Mouse (Mus musculus) layer of hippocampus, postnatal 36 days (tissue): ENCODE results near the gene Ano9. TPM values are rescaled to one million over a fixed set of nuclear protein-coding genes. Genes with fewer than 3 reads are reported as not detected.

Experiments used
- DNase-seq, 2 experiments: peaks; one replicate each; pipeline ENCODE4 v3.0.0; 2022
- total RNA-seq, 2 experiments: library from RNA; stranded (reverse); gene quantifications; 2 replicates each; pipeline ENCODE4 v1.2.3; 2021

Gene Ano9
- total RNA-seq, 2 experiments from 2014 or later: not detected

- DNase-seq: no peak
Measured at GRCm38 (mm10) chr7:141099911-141100691, 17.5 kb downstream of the Ano9 start, which contains the start of gene Sigirr. Gene Sigirr (minus strand): TSS chr7:141100572.

GRCm38 (mm10) chr7:141097177-141097576 lies 20.4 kb downstream of the Ano9 start:
- DNase-seq: no peak

DNA sequence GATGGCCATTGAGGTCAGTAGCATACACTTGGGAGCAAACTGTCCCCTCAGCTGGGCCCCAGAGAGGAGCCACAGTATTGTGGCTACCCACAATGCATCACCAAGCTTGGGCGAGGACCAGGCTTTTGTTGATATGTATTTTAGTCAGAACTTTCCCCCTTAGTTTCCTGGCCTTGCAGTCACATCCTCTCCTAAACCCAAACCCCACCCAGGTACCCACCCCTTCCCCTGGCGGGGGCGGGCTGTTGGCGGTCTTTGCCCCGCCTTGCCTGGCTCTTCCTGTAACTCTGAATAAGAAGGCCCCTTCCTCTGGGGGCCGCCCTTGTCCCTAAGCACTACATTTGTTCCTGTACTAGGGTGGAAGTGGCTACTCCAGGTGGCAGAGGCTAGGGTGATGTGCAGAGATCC lies 21.0 kb downstream of the Ano9 start:
- no peak for DNase-seq

DNA sequence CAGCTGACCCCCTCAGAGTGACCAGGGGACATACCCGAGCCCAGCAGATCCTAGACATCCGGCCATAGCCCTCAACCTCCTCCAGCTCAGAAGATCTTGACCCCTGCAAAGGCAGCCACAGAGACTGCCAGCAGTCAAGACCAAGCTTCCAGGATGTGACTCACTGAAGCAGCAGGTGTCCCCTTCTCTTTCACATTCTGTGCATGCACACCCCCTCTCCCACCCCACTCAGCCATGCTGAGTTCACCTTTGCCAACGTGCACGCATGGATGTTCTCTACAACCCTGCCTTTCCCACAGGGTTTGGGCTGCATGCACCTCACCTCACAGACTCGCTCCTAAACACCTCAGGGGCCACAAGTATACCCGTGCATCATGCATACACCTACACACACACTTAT lies 21.6 kb downstream of the Ano9 start:
- no peak for DNase-seq

DNA sequence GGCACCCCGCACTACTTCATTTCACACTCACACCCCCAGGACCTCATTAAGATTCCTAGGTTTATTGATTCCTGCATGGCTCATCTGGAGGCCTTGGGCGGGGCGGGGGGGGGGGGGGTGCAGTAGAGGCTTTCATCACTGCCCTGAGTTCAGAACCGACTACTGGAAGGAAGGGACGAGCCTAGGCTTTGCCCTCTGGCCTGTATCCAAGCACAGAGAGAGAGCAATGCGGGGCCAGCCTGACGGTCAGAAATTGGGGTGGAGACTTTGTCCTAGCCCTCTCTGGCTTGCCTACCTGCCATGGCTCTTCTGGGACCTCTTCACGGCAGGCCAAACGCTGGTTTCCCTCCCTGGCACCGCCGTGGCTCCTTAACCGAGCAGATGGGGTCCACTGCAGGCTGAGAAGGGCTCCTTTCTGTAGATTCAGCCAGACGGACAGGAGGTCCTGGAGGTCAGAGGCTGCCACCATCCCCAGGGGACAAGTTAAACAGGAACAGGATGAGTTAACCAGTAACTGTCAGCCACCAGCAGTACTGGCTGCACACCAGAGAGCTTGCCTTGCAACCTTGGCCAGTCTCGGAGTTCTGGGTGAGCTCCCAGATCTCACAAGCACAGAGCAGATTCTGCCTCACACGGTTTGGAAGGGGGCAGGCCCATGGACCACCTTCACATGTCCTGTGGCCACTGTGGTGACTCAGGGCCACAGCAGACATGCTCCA lies 23.0 kb downstream of the Ano9 start:
- DNase-seq: no peak

DNA sequence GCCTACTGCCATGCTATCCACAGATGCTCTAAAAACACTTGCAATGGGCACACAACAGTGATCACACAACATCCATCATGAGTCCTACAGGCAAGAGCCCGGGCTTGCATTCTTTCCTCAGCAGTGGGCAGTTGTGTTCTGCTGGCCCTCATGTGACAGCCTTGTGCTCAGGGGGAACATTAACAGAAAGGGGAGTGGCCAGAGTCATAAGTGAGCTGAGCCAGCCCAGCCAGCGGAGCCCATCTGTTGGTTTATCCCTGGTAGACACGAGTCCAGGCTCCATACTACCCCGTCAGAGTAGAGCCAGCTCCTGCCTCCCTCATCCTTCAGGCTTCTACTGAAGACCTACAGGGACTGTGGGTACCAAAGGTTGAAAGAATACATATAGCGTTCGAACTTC lies 23.7 kb downstream of the Ano9 start:
- DNase-seq: no peak

DNA sequence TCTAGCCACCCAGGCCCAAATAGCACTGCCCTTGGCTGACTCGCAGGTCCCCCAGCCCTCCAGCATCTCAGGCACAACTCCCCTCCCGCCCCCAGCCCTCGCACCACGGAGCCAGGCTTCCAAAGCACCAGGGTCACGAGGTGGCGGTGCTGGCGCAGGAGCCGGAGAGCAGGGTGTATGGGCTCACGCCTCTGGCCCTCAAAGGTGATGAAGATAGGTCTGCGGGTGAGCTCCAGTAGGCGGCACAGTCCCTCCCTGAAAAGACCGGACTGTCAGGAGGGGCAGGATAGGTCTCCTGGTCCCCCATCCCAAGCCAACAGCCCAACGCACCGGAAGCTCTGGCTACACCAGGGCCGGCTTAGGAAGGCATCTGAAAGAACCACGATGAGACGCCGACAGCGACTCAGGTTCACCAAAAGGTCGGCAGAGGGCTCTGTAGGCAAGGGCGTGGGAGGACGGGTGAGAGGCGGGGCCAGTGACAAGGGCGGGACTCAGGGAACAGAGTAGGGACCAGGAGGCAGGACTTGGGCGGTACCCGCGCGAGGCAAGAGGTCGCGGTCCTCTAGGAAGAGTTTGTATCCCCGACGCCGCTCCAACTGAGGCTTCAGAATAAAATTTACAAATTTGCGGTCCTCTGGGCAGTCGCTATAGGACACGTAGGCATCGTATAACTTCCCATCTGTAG lies 25.4 kb downstream of the Ano9 start:
- peak; percentile 53 to 57 for DNase-seq

DNA sequence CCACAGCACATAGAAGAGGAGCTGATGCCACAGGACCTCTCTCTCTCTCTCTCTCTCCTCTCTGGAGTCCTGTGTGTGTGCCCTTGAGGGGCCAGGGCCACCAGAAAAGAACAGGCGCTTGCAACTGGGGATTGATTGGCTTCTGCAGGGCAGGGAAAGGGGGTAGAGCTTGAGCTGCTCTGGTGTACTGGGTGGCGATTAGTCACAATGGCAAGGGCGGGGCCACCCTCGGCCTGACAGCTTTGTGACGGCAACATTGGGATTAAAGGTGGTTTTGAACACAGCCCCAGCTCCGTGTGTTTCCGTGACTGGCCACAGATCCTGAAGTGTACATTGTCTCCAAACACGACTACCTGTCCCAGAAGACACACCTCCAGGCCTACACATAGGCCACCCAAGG lies 27.4 kb downstream of the Ano9 start:
- no peak for DNase-seq

DNA sequence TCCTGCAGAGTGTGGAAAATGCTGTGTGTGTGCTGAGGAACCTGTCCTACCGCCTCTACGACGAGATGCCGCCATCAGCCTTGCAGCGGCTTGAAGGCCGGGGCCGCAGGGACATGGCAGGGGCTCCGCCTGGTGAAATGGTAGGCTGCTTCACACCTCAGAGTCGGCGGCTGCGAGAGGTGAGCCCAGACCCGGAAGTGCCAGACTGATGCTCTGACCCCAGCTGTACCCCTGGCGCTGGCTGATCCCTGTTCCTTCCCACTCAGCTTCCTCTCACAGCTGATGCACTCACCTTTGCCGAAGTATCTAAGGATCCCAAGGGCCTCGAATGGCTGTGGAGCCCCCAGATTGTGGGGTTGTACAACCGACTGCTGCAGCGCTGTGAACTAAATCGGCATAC lies 29.1 kb downstream of the Ano9 start:
- no peak for DNase-seq

DNA sequence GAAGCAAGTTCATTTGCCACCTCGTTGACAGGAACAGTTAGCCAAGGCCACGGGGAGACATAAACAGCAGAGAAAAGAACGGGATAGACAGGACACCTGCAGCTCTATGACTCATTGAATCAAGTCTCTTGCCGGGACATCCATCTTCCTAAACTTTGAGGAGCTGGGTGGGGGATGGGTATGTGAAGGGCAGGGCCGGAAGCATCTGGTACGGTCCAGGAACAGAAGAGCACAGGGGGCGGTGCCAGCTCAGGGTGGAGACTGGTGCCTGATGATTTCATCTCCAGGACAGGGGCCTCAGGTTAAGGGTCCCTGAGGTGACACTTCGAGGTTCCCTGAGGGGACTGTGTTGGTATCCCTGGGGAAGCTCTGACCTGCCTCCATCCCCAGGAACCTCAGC lies 29.7 kb downstream of the Ano9 start:
- no peak for DNase-seq

DNA sequence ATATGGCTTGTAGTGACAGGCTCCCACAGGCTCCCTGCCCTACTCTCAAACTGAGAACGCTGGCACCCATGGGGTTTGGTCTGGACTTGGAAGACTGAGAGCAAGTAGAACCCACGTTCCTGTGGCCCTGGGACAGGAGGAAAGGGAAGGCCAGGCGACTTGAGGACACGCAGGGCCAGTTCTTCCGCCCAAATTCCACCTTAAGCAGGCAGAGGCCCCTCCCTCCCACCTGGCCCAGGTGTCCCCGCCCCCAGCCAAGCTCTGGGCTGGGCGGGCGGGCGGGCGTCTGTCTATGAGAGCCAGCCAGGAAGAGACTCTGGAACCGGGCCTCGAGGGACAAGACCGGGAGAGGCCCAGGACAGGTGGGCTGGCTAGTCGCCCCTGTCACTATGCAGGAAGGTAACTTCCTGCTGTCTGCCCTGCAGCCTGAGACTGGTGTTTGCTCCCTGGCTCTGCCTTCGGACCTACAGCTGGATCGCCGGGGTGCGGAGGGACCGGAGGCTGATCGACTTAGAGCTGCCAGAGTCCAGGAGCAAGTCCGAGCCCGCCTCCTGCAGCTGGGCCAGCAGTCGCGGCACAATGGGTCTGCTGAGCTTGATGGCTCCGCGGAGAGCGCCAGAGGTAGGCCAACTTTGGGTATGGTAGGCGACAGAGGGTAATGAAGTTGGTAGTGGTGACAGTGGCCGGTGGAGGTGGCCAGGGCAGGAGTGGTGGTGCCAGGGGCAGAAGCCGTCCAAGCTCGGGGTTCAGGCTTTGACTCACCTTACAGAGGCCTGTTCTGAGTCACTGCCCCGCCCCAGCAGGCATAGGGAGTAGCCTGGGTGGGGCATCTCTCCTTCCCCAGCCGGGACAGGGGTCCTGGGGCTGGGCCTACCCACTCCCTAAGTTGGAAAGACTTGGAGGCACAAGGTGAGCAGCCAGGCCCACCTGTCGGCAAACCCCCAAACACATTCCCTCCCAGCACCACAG lies 37.8 kb downstream of the Ano9 start:
- no peak for DNase-seq

GRCm38 (mm10) chr7:141078876-141079275 lies 38.7 kb downstream of the Ano9 start:
- DNase-seq: no peak

DNA sequence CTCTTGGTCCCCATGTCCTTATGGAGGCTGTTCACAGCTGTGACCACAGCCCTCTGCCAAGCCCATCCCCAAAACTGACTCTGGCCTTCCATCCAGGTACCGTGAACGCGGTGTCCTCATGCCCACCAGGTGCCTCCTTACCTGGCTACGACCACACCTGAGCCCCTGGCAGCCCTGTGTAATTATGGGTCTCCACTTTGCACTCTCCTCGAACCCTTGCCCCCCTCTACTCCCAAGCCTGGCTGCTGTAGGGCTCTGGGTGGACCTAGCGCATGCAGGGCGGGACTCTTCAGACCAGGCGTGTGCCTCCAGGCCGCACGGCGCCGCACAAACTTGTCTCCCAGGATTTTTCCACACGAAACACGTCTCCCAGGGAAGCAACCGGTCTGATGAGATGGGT lies 39.8 kb downstream of the Ano9 start, which contains the start of gene Pkp3:
Gene Pkp3, plus strand, starts transcription at position 378 of the 400 bp plus-strand sequence.
- DNase-seq: no peak

DNA sequence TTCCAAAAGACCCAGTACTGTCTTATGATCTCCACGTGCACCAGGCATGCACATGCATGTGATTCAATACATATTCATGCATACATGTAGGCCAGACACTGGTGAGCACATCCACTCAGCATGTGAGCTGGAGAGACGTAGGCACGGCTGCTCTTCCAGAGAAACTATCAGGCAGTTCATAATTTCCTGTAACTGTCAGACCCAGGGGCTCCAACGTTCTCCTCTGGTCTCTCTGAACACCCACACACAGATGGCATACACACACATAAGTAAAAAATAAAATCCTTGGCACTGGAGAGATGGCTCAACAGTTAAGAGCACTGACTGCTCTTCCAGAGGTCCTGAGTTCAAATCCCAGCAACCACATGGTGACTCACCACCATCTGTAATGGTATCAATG lies 43.8 kb downstream of the Ano9 start:
- no peak for DNase-seq

DNA sequence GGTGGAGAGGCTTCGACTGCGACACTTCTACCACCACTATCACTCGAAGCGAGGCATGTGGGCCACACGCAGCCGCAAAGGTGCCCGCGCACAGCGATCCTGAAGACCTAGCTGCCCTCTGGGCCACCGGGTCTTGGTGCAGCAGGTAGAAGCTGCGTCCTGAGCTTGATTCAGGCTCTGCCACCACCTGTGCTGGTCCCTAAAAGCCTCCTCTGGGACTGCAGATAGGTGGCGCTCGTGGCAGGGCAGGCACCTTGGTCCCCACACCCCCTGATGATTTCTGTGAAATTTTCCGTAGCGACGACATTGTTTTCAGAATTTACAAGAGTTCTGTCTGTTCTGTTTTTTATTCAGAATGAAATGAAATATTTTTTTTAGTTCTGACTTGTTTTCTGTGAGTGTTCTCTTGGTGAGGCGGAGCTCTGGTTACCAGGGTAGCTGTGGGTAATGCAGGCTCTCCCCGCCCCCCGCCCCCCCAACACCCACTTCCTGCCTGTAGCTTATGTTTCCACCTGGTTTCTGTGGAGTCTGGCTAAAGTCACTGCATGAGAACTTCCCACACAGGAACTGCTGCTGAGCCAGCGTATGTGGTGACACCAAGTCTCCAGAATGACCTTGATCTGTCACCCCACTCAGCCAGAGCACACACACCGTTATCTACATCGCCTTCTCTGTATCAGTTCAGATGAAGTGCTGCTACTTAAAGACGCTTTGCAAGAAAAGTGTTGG lies 45.4 kb downstream of the Ano9 start:
- DNase-seq: peak; percentile 51 to 52

DNA sequence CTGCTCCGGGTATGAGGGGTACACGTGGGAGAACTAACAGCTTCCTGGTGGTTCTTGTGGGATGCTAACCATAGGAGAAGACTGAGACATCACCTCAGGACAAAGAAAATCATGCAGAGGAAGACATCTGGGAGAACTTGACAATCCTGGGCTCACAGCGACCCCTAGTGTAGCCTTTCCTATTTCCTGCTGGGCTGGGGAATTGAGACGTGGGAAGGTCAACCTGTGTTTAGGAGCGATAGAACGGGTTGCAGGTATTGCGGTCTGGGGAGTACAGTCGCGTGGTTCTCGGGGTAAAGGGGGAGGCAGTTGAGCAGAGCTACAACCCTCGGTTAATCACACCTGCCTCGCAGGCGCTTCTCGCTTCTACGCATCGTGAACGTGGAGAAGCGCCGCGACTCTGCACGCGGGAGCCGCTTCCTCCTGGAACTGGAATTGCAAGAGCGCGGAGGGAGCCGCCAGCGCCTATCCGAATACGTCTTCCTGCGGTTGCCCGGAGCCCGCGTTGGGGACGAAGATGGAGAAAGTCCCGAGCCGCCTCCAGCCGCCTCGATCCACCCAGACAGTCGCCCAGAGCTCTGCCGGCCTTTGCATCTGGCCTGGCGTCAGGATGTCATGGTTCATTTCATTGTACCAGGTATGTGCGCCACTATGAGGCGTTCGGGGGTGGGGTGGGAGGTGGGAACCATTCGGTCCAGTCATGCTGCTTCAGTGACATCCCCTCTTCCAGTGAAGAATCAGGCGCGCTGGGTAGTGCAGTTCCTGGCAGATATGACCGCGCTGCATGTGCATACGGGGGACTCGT lies 47.3 kb downstream of the Ano9 start:
- DNase-seq: peak; percentile 71 to 73

GRCm38 (mm10) chr7:141068351-141068750 lies 49.3 kb downstream of the Ano9 start:
- no peak for DNase-seq

GRCm38 (mm10) chr7:141064576-141064975 lies 53.0 kb downstream of the Ano9 start:
- no peak for DNase-seq

DNA sequence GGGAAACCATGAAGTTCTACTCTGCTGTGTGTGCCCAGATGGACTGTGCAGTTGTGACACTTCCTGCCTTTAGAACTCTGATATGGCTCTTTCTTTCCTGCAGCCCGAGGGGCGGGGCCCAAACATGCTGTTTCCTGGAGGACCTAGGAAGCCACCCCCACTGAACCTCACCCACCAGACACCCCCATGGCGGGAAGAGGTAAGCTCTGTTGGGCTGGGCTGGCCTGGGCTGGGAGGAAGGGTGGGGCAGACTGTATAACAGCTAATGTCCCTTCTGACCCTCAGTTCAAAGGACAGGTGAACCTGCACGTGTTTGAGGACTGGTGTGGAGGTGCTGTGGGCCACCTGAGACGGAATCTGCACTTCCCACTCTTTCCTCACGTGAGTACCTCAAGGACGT lies 53.4 kb downstream of the Ano9 start:
- DNase-seq: no peak

DNA sequence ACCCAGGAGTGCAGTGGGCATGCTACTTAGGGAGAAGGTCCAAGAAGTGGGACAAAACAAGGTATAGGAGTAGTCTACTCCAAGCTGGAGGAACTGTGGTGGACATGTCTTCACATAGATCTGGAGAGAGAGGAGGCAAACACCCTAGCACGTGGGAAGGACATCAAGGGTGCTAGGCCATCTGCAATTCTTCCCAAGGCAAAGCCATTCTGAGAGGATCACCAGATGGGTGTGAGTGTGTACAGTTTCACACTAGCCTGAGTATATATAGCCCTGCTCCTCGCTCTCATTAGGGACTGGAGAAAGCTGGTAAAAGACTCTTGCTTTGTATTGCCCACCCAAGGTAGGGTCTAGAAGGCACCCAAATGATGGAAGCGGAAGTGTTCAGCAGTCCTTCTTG lies 54.3 kb downstream of the Ano9 start:
- DNase-seq: no peak

DNA sequence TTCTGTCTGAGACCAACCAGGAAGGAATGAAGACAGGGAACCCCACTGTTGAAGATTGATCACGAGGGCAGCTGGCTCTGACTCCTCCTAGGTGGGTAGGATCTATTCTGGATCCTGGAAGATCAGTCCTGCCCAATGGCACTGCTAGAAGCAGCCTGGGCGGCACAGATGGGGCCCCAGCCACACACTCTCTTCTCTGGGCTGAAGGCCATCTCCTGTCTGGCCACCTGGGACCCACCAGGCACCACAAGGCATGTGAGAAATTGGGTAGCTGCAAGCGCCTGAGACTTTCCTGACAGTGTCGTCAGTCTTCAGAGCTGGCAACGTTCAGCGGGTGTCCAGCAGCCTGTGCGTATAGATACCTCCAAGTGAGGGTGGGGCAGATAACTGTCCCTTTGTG lies 55.1 kb downstream of the Ano9 start:
- no peak for DNase-seq
